Mouse (Mus musculus): Measurements from ENCODE around the gene Spsb1. TPM values are rescaled to one million over a fixed set of nuclear protein-coding genes. Genes with fewer than 3 reads are reported as not detected.

The Spsb1 gene
- total RNA-seq, 2 experiments from 2014 or later, result 30.3 to 33.3 TPM

GRCm38 (mm10) chr4:149849035-149849434 lies 105.8 kb downstream of the Spsb1 start:
- TF ChIP-seq CTCF (conservative IDR thresholded peaks at IDR 0.05), result no peak

GRCm38 (mm10) chr4:149846861-149847631 lies 107.8 kb downstream of the Spsb1 start:
- TF ChIP-seq CTCF (conservative IDR thresholded peaks at IDR 0.05), result no peak
- H3K27ac ChIP-seq, result peak overlapping the region; percentile 75
- peak in 1 of 2 experiments; percentile 38 for DNase-seq (ENCODE audit: low spot score in 2 of 2)

More at GRCm38 (mm10) chr4:149849035-149849434, 105.8 kb downstream of the Spsb1 start:
- Histone ChIP-seq H3K27ac (no peak overlapping the region), H3K4me3 (no peak overlapping the region)
- no peak for DNase-seq (ENCODE audit: low spot score in 2 of 2)

More at GRCm38 (mm10) chr4:149846861-149847631, 107.8 kb downstream of the Spsb1 start:
- H3K4me3 ChIP-seq, result no peak overlapping the region; the same call in 1 of the 2 replicates

Other genes starting within 250 kb of the Spsb1 start
- gene Tmem201, start 217.0 kb downstream of the Spsb1 start, total RNA-seq (2021), result 10 to 100 TPM; 69.7 to 78.3 TPM
- gene Slc25a33, start 180.8 kb downstream of the Spsb1 start, total RNA-seq (2021), result 10 to 100 TPM; 35.6 to 35.8 TPM
- 10 to 100 TPM in 1 of 2 experiments, 1 to 10 TPM in 1; 9.5 to 11.1 TPM for gene H6pd, start 54.0 kb upstream of the Spsb1 start, total RNA-seq (2021)
- 1 to 10 TPM; 1.1 to 1.4 TPM for gene Gpr157, start 132.3 kb upstream of the Spsb1 start, total RNA-seq (2021)
- gene Slc2a5, start 164.2 kb upstream of the Spsb1 start, total RNA-seq (2021), result 1 to 10 TPM; 4.6 to 5.5 TPM
- not detected for gene Slc2a7, start 193.9 kb upstream of the Spsb1 start, total RNA-seq (2021)
- not detected for gene Car6, start 246.3 kb upstream of the Spsb1 start, total RNA-seq (2021)